Mouse (Mus musculus) C2C12 (cell line): Measurements from ENCODE around the gene Tsga10ip. TPM values are rescaled to one million over a fixed set of nuclear protein-coding genes. Genes with fewer than 3 reads are reported as not detected.
"Not testable (repeated sequence)": the region's sequence is repeated elsewhere in the genome, so short reads cannot be mapped to it uniquely, and the experiment has no call there.

Source experiments
- H3K27me3 ChIP-seq: one replicate; pipeline ENCODE4 v1.6.1; 2011; ENCODE audit not compliant: control insufficient read depth, insufficient read depth, insufficient read length
- H3K36me3 ChIP-seq: one replicate; pipeline ENCODE4 v1.6.1; 2011; ENCODE audit not compliant: control insufficient read depth, insufficient read depth
- H3K4me3 ChIP-seq: one replicate; pipeline ENCODE4 v1.5.1; 2011; ENCODE audit warnings: mild to moderate bottlenecking, control low read depth; ENCODE audit not compliant: poor library complexity, insufficient read depth, severe bottlenecking
- H3K79me2 ChIP-seq: one replicate; pipeline ENCODE4 v1.6.1; 2011; ENCODE audit not compliant: control insufficient read depth, insufficient read depth
- H3K79me3 ChIP-seq: one replicate; pipeline ENCODE4 v1.6.1; 2011; ENCODE audit warnings: low read depth, control low read depth
- H3ac ChIP-seq: one replicate; pipeline ENCODE3; 2011; ENCODE audit warnings: low read depth; ENCODE audit not compliant: control insufficient read depth, insufficient read length
- CEBPB ChIP-seq: IDR thresholded peaks from one replicate; pipeline ENCODE4 v1.6.1; 2011; ENCODE audit warnings: low read depth, mild to moderate bottlenecking, control low read depth, moderate library complexity
- CTCF ChIP-seq: IDR thresholded peaks from one replicate; pipeline ENCODE4 v1.5.1; 2011; ENCODE audit not compliant: control insufficient read depth, insufficient read depth, insufficient read length
- FOSL1 ChIP-seq: IDR thresholded peaks from one replicate; pipeline ENCODE4 v1.8.0; 2011; ENCODE audit warnings: mild to moderate bottlenecking, low read length; ENCODE audit not compliant: poor library complexity, insufficient read depth, severe bottlenecking
- MAX ChIP-seq: IDR thresholded peaks from one replicate; pipeline ENCODE4 v1.6.1; 2011; ENCODE audit warnings: mild to moderate bottlenecking, control low read depth
- MYOD1 ChIP-seq: IDR thresholded peaks from one replicate; pipeline ENCODE4 v1.6.1; 2011; ENCODE audit warnings: low read depth; ENCODE audit not compliant: control insufficient read depth, insufficient read length
- MYOG ChIP-seq: IDR thresholded peaks from one replicate; pipeline ENCODE4 v1.6.1; 2011; ENCODE audit not compliant: control insufficient read depth, insufficient read length; ENCODE audit errors: extremely low read depth
- USF1 ChIP-seq: IDR thresholded peaks from one replicate; pipeline ENCODE4 v1.6.1; 2011; ENCODE audit warnings: low read depth, mild to moderate bottlenecking, control low read depth, moderate library complexity
- polyA plus RNA-seq: library from polyadenylated mRNA; unstranded; fragments of >200 nt; fragmentation: generic; extraction: Trizol; gene quantifications from one replicate; pipeline ENCODE4 v1.2.1, GENCODE M21; 2012; ENCODE audit warnings: missing spikeins

The Tsga10ip gene
- polyA plus RNA-seq, 1 experiment: 0.02 TPM

DNA sequence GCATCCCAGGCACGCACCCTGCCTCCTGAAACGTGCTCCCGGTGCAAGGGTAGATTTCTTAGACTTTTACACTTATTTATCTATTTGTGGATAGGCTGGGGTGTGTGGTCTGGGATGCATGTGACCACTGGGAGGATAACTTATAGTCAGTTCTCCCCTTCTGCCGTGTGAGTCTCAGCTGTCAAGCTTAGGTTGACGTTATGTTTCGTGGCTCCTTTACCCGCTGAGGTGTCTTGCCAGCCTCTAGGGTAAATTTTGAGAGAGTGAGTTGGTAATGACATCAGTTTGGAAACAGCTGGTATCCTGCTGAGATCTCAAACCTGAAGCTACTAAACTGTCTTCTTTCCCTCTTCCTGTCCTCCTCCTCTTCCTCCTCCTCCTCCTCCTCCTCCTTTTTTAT is 3.6 kb upstream of the Tsga10ip start:
- TF ChIP-seq MYOD1 (no peak), USF1 (no peak), MAX (no peak), CEBPB (no peak), CTCF (no peak), FOSL1 (no peak), MYOG (no peak)
- no peaks in the 10 kb centered on the region for H3K27me3 ChIP-seq
- no peaks in the 10 kb centered on the region for H3K79me3 ChIP-seq
- no peaks in the 10 kb centered on the region for H3K79me2 ChIP-seq
- no peak overlapping the region for H3K4me3 ChIP-seq
- no peak overlapping the region for H3ac ChIP-seq
- H3K36me3 ChIP-seq: no peaks in the 10 kb centered on the region

DNA sequence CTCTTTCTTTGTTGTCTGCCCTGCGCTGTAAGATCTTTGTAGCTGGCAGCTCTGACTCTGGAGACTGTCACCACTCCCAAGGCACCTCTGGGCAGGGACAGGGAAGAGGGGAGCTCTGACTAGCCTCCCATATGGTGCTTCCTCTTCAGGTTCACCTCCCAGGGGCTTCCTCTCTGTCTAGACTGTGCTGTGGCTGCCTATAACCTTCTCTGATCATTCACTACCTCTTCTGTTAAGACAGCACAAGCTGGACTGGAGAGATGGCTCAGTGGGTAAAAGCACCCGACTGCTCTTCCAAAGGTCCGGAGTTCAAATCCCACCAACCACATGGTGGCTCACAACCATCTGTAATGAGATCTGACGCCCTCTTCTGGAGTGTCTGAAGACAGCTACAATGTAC is 1.3 kb downstream of the Tsga10ip start:
- not testable (repeated sequence) for H3K4me3 ChIP-seq, H3K27me3 ChIP-seq, H3ac ChIP-seq, H3K79me2 ChIP-seq, H3K79me3 ChIP-seq, H3K36me3 ChIP-seq

GRCm38 (mm10) chr19:5395371-5395770 is 7.0 kb downstream of the Tsga10ip start:
- TF ChIP-seq MYOG: no peak
- no peak for TF ChIP-seq MAX
- no peak for TF ChIP-seq FOSL1
- TF ChIP-seq MYOD1: no peak
- no peak for TF ChIP-seq USF1
- TF ChIP-seq CEBPB: no peak
- no peak for TF ChIP-seq CTCF
- H3ac ChIP-seq: no peak overlapping the region
- no peaks in the 10 kb centered on the region for H3K36me3 ChIP-seq
- H3K79me2 ChIP-seq: no peaks in the 10 kb centered on the region
- H3K79me3 ChIP-seq: no peaks in the 10 kb centered on the region
- no peaks in the 10 kb centered on the region for H3K27me3 ChIP-seq
- H3K4me3 ChIP-seq: no peak overlapping the region

DNA sequence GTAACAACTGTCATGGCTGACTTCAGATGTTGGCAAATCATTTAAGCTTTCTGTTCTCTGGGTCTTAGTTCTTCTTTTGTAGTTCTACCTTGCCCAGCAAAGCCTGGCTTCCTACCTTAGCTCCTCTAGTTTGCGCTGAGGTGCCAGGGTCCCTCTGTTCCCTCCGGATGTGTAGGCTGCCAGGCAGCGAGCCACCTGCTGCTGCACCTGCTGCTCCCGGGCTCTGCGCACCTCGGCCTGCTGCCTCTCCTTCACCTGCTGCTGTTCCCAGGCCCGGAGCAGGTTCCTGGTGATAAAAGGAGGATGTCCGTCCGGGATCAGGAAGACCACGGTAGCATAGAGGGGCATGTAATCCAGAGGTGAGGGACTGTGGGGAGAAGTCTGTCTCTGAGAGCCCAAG is 8.2 kb downstream of the Tsga10ip start:
- H3ac ChIP-seq: no peak overlapping the region
- TF ChIP-seq MYOG: no peak
- TF ChIP-seq CTCF: no peak
- TF ChIP-seq CEBPB: no peak
- TF ChIP-seq MYOD1: no peak
- no peak for TF ChIP-seq USF1
- H3K27me3 ChIP-seq: no peaks in the 10 kb centered on the region
- H3K79me2 ChIP-seq: peaks cover 11% of the 10 kb centered on the region
- H3K4me3 ChIP-seq: no peak overlapping the region
- H3K79me3 ChIP-seq: peaks cover 3% of the 10 kb centered on the region
- H3K36me3 ChIP-seq: no peaks in the 10 kb centered on the region

DNA sequence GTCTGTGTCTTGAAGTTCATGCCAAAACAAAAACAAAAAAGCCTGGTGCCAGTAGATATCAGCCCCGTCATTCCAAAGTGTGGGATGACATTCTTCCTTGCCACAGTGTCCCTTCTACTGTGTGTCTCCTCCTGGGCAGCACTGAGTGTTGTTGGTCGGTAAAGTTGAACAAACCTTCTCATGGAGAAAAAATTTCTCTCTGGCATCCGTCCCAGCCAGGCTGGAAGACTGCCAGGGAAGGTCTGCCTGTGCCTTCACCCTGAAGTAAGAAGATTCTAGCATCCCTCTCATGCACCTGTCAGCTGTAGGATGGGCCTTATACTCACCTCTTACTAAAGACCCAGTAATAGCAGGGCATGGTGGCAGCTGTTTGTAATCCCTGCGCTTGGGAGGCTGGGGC is 9.4 kb downstream of the Tsga10ip start:
- Histone ChIP-seq H3K79me2 (peaks cover 24% of the 10 kb centered on the region), H3ac (no peak overlapping the region), H3K4me3 (no peak overlapping the region), H3K36me3 (no peaks in the 10 kb centered on the region), H3K79me3 (peaks cover 12% of the 10 kb centered on the region), H3K27me3 (no peaks in the 10 kb centered on the region)
- TF ChIP-seq MYOD1 (peak; percentile 19), CEBPB (no peak)

DNA sequence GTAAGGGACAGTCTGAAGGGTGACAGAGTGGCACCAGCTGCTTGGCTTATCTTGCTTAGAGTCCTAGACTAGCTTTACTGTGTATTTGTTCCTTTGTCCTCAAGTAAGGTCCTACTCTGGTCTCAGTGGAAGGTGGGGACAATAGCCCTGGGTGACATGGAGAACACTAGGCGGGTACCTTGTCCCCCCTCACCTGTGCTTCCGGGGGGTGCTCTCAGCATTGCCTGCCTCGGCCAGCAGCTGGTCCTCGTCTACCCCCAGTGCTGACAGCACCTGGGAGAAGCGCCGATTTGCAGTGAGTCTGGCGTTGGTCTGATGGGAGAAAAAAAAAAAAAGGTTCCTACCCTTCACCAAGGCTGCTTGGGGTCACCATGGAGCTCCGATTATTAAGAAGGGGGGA is 11.9 kb downstream of the Tsga10ip start:
- H3K4me3 ChIP-seq: peak overlapping the region; percentile 91

More for the DNA sequence above, 11.9 kb downstream of the Tsga10ip start:
- H3K27me3 ChIP-seq: no peaks in the 10 kb centered on the region
- H3ac ChIP-seq: no peak overlapping the region
- TF ChIP-seq USF1 (no peak), CEBPB (no peak), MAX (no peak), CTCF (no peak), FOSL1 (no peak), MYOD1 (no peak), MYOG (no peak)
- H3K79me3 ChIP-seq: peaks cover 35% of the 10 kb centered on the region
- peaks cover 49% of the 10 kb centered on the region for H3K79me2 ChIP-seq
- peaks cover 6% of the 10 kb centered on the region for H3K36me3 ChIP-seq
